Comparison of ENCODE assay signal across 24 mouse cellular contexts in genomic region chr11:95557032-95557431, GRCm38 (mm10). TPM values are rescaled to one million over a fixed set of nuclear protein-coding genes. Genes with fewer than 3 reads are reported as not detected.
DNase-seq lines count a peak whose midpoint lies in the region; ATAC-seq and TF ChIP-seq lines count a peak whose summit lies in the region.
"Had no signal": no experiment of that assay in that cellular context is flagged by ENCODE, and none has a peak within 500 bp of the region (broad histone marks: within the 10 kb centered on the region; RNA-seq: fewer than 3 reads in every experiment).

No protein-coding gene starts in this region.

- no peaks in the 10 kb centered on the region for H3K9me3 ChIP-seq in E14TG2a.4 (ENCODE audit: low read length)
- H3K9me3 ChIP-seq in embryonic facial prominence, embryonic 10.5 days, result no peaks in the 10 kb centered on the region; the same call in 1 of the 2 replicates
- peaks cover 3% of the 10 kb centered on the region for H3K9me3 ChIP-seq in limb, embryonic 12.5 days
- H3K9me3 ChIP-seq: forebrain, embryonic 10.5 days; forebrain, embryonic 13.5 days; heart, embryonic 15.5 days; hindbrain, embryonic 12.5 days; hindbrain, embryonic 15.5 days had no signal

- peaks cover 53% of the 10 kb centered on the region for H3K4me1 ChIP-seq in E14TG2a.4 (replicated peaks; ENCODE audit: low read depth, low read length)
- peaks cover 40% of the 10 kb centered on the region for H3K4me1 ChIP-seq in embryonic facial prominence, embryonic 10.5 days
- H3K4me1 ChIP-seq in limb, embryonic 12.5 days (replicated peaks), result peaks cover 53% of the 10 kb centered on the region

- WGBS in embryonic facial prominence, embryonic 10.5 days, result 79% methylated on average over 6 of the region's 6 CpGs
- WGBS in limb, embryonic 12.5 days, result 75% methylated on average over 6 of the region's 6 CpGs

- H3K9ac ChIP-seq in limb, embryonic 12.5 days (replicated peaks), result no peak overlapping the region
- H3K9ac ChIP-seq: forebrain, embryonic 13.5 days; heart, embryonic 12.5 days; heart, embryonic 15.5 days; hindbrain, embryonic 12.5 days; hindbrain, embryonic 15.5 days had no signal

- H3K27me3 ChIP-seq in E14TG2a.4 (ENCODE audit: insufficient read depth, low read length), result no peaks in the 10 kb centered on the region
- H3K27me3 ChIP-seq in embryonic facial prominence, embryonic 10.5 days (replicated peaks; ENCODE audit: low read depth, poor library complexity, severe bottlenecking), result peaks cover 21% of the 10 kb centered on the region
- peaks cover 15% of the 10 kb centered on the region for H3K27me3 ChIP-seq in limb, embryonic 12.5 days
- H3K27me3 ChIP-seq: forebrain, embryonic 13.5 days; heart, embryonic 15.5 days; hindbrain, embryonic 15.5 days had no signal

- peak overlapping the region; percentile 10; the same call in 1 of the 2 replicates for H3K27ac ChIP-seq in embryonic facial prominence, embryonic 10.5 days (replicated peaks)
- 0 out of 2 replicates have a peak overlapping the region, but pooled peaks have one; percentile 13 for H3K27ac ChIP-seq in limb, embryonic 12.5 days
- H3K27ac ChIP-seq: forebrain, embryonic 10.5 days; forebrain, embryonic 13.5 days; heart, embryonic 15.5 days; hindbrain, embryonic 12.5 days; hindbrain, embryonic 15.5 days had no signal

- DNase-seq in Muller cell, postnatal 12 days (ENCODE audit: inconsistent ontology term), result peak; percentile 14
- no peak for DNase-seq in embryonic facial prominence, embryonic 10.5 days (ENCODE audit: low spot score)
- no peak for DNase-seq in layer of hippocampus, postnatal 36 days
- no peak for DNase-seq in right cerebral cortex, adult 18-20 months
- DNase-seq in urinary bladder, postnatal 10 days (ENCODE audit: low spot score), result no peak
- DNase-seq: adrenal gland, adult 2 months; adrenal gland, postnatal 14 days; B cell, adult 2 months; cerebellum, adult 11 months; cerebellum, adult 2 months; cerebellum, adult 9-11 months; cerebellum, postnatal 25 days had no signal

- H3K36me3 ChIP-seq in E14TG2a.4 (ENCODE audit: insufficient read depth, low read length), result no peaks in the 10 kb centered on the region
- no peaks in the 10 kb centered on the region for H3K36me3 ChIP-seq in embryonic facial prominence, embryonic 10.5 days (replicated peaks)
- H3K36me3 ChIP-seq in limb, embryonic 12.5 days, result no peaks in the 10 kb centered on the region
- H3K36me3 ChIP-seq: forebrain, embryonic 10.5 days; heart, embryonic 12.5 days; heart, embryonic 15.5 days; hindbrain, embryonic 12.5 days; hindbrain, embryonic 15.5 days had no signal

- H3K4me2 ChIP-seq in limb, embryonic 12.5 days, result no peak overlapping the region
- H3K4me2 ChIP-seq: forebrain, embryonic 13.5 days; heart, embryonic 12.5 days; heart, embryonic 15.5 days; hindbrain, embryonic 12.5 days; hindbrain, embryonic 15.5 days had no signal

- ATAC-seq in limb, embryonic 12.5 days (ENCODE audit: insufficient number of reproducible peaks, insufficient read depth, low FRiP score, low TSS enrichment, low read depth), result no peak
- ATAC-seq: forebrain, embryonic 13.5 days; intestine, postnatal 0 days had no signal

- TF ChIP-seq CTCF in E14TG2a.4 (conservative IDR thresholded peaks at IDR 0.05; ENCODE audit: low read length), result no peak

- H3K4me3 ChIP-seq in E14TG2a.4 (replicated peaks; ENCODE audit: low read length), result 0 out of 2 replicates have a peak overlapping the region, but pooled peaks have one; percentile 1
- no peak overlapping the region for H3K4me3 ChIP-seq in embryonic facial prominence, embryonic 10.5 days
- no peak overlapping the region for H3K4me3 ChIP-seq in limb, embryonic 12.5 days (replicated peaks)
- H3K4me3 ChIP-seq: forebrain, embryonic 10.5 days; forebrain, embryonic 13.5 days; heart, embryonic 12.5 days; heart, embryonic 15.5 days; hindbrain, embryonic 12.5 days; hindbrain, embryonic 15.5 days had no signal

RNA-seq across cellular contexts. Expression of gene Ngfr, which starts 30.5 kb away (rescaled TPM):
- polyA plus RNA-seq in embryonic facial prominence, embryonic 10.5 days (2016; fragmentation: Nextera tagmentation; extraction: Ambion mirVana), result 21.7 and 23.5 TPM in 2 replicates
- 24.3 and 26.7 TPM in 2 replicates for polyA plus RNA-seq in limb, embryonic 12.5 days (2016; fragmentation: Nextera tagmentation; extraction: Ambion mirVana)
- total RNA-seq in layer of hippocampus, postnatal 36 days (2021), result 1 to 10 TPM in 1 of 2 experiments, under 1 TPM in 1; 0.91 to 1.3 TPM
- total RNA-seq: common myeloid progenitor, adult 5-6 weeks; hematopoietic stem cell, adult 5-6 weeks; MEL had no signal

RNA-seq across cellular contexts. Expression of gene Nxph3, which starts 42.7 kb away (rescaled TPM):
- 0.50 and 0.54 TPM in 2 replicates for polyA plus RNA-seq in embryonic facial prominence, embryonic 10.5 days (2016; fragmentation: Nextera tagmentation; extraction: Ambion mirVana)
- 2.5 and 2.6 TPM in 2 replicates for polyA plus RNA-seq in limb, embryonic 12.5 days (2016; fragmentation: Nextera tagmentation; extraction: Ambion mirVana)
- 10 to 100 TPM; 15.3 to 17.2 TPM for total RNA-seq in layer of hippocampus, postnatal 36 days (2021)
- total RNA-seq: common myeloid progenitor, adult 5-6 weeks; hematopoietic stem cell, adult 5-6 weeks; MEL had no signal
